Mouse (Mus musculus): ENCODE data around the gene Rfng. TPM values are rescaled to one million over a fixed set of nuclear protein-coding genes. Genes with fewer than 3 reads are reported as not detected.
"Not testable (repeated sequence)": the region's sequence is repeated elsewhere in the genome, so short reads cannot be mapped to it uniquely, and the experiment has no call there.

Gene Rfng
- 10 to 100 TPM; 63.7 to 65.9 TPM for total RNA-seq (2021)

DNA sequence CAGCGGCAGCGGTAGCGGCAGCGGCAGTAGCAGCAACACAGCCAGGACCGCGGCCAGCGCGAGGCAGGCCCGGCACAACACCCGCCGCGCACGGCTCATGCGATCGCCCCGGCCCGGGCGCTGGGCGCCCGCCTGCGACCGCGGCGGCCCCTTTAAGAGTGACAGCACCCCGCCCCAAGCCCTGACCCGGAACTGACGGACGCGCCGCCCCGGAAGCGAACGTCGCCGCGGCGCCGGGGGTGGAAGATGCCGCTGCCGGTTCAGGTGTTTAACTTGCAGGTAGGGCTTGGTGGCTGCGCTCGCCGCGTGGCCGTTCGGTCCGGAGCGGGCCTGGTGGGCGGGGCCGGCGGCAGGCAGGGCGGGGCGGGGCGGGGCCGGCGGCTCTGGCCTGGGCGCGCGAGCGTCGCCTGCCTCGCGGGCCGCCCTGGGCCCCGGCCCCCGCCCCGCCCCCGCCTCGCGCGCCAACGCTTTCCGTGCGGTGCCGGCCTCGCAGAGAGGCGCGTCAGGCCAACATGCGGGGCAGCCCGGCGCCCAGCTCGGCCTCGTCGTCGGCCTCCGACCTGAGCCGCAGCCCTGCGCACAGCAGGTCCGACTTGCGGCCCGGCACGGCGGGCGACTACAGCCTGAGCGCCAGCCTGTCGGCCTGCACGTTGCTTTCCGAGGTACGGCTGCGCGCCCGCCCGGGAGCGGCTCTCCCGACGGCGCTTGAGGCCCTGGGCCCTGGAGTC is at the start of gene Rfng, which contains the start of gene Gps1:
Gene Rfng (minus strand): TSS at position 144 of the 728 bp plus-strand sequence.
Gene Gps1 (plus strand): TSS at position 209 of the 728 bp plus-strand sequence.
- intact Hi-C loops (cut with DNase I), result loop anchor here (2.0 kb wide), 1 partner anchor 41 kb away; the partner anchor contains the start of gene Fasn
- peak; percentile 83 to 88 for DNase-seq (ENCODE audit: low spot score in 2 of 2)

DNA sequence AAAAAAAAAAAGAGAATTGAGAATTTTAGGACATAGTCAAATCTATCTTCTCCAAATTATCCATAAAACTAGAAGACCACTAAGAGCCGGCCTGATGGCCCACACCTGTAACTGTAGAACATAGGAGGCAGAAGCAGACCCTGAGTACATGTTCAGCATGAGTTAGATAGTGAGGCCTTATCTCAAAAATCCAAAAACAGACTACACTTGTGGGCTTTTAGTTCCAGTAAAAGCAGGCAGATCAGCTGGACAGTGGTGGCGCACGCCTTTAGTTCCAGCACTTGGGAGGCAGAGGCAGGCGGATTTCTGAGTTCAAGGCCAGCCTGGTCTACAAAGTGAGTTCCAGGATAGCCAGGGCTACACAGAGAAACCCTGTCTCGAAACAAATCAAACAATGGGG is 49.0 kb upstream of the Rfng start:
- intact Hi-C loops (cut with DNase I); DNase-seq (ENCODE audit: low spot score in 2 of 2): not testable (repeated sequence)

DNA sequence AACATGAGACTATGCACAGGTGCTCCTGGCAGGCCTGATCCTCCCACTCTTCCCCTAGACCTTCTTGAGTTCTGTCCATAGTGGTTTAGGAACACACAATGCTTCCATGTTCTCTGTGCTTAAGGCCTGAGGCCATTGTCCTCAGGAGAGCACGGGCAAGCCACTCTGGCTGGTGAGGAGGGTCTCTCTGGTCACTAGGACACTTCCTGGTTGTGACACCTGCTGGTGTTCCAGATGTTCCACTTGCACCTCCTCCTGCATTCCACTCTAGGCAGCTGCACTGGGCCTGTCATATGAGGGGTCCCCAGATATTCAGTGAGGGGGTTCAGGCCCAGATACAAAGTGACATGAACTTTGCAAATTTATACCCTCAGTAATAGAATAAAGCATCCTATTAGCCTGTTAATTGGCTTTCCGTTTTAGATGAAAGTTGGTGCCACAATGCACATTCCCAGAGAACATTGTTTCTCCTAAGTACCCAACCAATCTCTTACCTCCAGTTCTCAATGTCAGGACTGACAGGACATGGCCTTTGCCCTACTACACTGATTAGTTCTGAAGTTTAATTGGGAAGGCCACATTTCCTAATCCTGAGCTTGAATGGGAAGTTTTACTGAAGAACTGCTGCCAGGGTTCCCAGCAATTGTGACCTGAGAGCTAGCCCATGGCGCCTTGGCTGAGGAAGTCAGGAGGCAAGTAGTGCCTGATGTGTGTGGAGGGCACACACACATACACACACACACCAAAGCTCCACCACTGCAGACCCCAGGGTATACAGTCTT is 47.8 kb upstream of the Rfng start:
- DNase-seq (ENCODE audit: low spot score in 2 of 2), result no peak
- intact Hi-C loops (cut with DNase I), result no loop called here

DNA sequence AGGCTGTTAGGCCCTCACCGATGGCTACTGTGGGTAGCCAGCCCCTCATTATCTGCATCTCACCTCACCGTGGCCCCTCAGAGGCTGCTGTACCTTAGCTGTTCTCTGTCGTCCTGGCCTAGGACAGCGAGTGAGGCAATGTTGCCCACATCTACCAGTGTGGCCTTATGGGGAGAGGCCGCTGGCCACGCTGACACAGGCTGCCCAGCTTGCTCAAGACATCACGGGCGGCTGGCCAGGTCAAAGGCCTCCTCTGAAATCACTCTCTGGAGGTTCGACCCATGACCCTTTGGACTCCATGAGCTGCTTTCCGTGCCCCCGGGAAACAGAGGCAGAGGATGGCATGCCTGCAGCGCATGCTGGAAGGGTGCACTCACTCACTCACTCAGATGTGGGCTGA is 46.7 kb upstream of the Rfng start:
- DNase-seq (ENCODE audit: low spot score in 2 of 2), result no peak
- intact Hi-C loops (cut with DNase I), result no loop called here

DNA sequence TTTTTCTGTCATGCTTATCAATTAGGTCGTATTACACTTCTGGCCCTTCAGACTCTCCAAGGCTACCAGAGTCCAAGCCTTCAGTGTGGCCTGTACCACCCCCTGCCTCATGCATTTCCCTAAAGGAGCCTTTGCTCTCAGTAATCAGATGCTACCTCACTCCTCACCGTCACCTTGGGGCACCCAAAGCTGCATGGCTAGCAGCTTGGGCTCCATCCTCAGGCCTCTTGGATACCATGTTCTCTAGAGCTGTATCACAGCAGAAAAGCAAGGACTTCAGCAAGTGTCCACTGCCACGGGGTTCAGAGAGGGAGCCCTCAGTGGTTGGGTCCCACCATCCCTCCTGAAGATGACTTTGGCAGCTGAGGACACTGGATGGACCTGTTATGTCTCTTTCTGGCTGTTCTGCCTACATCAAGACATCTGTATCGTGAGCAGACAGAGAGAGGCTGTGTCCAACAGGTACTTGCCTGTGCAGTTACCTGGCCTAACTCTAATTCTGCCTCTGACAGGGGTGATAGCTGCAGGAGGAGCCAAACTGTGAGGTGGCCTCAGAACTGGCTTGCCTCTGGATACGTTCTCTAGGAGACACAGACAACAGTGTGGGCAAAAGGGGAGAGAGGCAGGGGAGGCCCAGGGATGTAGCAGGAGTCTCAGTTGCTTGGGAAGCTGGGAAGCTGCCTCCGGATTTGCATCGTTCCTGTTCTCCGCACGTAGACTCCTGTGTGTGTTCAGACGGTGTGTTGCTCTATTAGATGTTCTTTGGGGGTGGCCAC is 45.9 kb upstream of the Rfng start:
- no peak for DNase-seq (ENCODE audit: low spot score in 2 of 2)
- intact Hi-C loops (cut with DNase I), result no loop called here

DNA sequence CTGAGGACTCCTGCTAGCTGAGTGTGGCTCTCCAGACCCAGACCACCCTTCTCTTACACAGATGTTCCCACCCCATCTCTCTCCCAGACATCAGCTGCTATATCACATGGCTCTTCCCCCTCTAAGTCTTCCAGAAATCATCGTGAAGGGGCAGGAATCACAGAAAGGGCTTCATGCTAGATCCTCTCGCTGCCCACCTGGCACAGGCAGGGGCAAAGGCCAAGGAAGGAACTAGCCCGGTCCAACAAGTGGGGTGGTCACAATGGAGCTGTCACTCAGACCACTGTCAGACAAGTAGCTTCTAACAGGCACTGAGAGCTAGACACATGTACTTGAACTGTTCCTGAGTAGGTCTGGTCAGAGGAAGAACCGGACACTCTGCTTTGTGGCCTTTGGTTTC is 44.4 kb upstream of the Rfng start:
- DNase-seq (ENCODE audit: low spot score in 2 of 2), result no peak
- intact Hi-C loops (cut with DNase I), result no loop called here

DNA sequence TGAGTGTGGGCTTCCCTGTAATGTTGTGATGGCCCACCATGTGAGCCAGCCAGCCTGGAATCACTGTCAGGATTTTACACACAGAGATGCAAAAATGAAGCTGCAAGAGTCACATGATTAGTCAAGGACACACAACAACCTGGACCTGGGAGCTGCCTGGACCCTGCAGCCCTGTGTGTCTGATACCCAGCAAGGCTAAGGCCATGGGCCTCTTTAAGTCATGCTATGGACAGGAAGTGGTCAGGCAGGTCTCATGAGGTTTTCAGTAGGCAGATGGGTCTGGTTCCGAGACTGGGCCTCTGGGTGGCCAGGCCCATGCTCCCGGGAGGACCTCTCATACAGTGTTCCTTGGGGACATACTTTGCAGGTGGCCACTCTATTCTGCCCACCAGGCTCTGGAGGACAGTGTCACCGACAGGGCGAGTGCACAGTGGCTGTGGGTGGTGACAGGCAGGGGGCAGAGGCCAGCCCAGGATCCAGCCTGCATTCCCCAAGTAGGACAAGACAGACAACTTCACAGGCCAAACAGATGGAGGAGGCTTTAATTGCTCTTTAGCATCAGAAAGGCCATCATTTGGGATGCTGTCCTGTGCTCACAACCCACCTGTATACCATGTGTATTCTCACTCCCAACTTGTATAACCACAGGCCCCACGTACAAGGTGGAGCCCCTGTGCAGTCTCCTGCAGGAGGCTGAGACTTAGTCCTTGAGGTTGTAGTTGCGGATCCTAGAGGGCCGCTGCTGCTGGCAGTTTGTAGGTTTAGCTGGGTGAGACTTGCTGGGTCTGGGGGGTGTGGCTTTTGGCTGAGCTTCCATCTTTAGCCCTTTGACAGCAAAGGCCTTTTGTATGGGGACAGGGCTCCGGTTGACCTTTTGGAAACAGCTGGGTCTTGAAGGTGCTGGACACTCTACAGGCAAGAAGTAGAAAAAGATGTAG is 42.3 kb upstream of the Rfng start:
- DNase-seq (ENCODE audit: low spot score in 2 of 2), result no peak
- intact Hi-C loops (cut with DNase I), result no loop called here

DNA sequence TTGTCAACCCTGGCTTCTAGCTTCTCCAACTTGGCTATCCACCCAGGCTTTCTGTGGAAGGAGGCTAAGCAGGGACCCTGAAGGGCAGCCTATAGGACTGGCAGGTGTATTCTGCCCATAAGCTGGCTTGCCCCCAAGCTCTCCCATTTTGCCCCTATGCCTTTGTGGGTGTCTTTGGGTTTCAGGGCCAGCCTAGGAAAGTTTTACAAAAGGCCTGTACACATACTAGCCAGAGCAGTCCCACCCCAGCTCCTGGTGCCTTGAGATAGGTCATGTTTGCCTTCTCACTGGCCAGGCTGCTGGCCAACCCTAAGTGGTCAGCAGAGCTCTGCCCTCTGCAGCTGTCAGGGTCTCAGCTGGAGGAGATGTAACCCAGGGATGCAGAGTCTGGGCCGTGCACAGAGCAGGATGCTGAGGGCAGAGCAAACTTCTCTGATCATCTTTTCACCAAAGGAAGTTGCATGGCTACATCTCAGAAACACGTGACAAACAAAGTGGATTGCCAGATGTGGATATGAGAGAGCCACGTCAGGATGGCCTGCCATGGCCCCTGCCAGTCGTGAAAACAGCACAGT is 41.4 kb upstream of the Rfng start:
- no peak for DNase-seq (ENCODE audit: low spot score in 2 of 2)
- intact Hi-C loops (cut with DNase I), result loop anchor here (2.0 kb wide), 1 partner anchor 41 kb away; the partner anchor contains the start of genes Gps1 and Rfng

DNA sequence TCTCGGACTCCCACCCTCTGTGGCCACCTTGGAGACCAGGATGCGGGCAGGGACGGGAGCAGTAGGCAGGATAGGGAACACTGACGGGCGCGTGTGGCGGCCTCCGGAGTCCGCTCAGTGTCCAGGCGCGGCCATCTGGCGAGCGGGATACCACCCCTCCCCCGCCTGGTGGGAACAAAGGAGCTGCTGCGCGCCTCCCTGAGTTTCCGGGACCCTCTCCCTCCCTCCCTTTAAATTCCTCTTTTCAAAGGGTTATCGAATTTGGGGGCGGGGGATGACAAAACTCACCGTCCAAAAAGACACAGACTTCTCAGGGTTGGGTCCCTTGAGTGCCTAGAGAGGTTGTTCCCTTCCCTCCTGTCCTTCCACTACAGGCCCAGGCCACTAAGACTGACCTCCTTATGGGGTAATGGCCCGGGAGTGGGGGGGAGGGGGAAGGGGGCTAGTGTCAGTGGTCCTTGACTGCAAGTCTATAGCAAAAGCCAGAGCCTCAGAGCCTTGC is 40.8 kb upstream of the Rfng start:
- intact Hi-C loops (cut with DNase I), result loop anchor here (2.0 kb wide), 1 partner anchor 40 kb away; the partner anchor contains the start of genes Gps1 and Rfng
- no peak for DNase-seq (ENCODE audit: low spot score in 2 of 2)

DNA sequence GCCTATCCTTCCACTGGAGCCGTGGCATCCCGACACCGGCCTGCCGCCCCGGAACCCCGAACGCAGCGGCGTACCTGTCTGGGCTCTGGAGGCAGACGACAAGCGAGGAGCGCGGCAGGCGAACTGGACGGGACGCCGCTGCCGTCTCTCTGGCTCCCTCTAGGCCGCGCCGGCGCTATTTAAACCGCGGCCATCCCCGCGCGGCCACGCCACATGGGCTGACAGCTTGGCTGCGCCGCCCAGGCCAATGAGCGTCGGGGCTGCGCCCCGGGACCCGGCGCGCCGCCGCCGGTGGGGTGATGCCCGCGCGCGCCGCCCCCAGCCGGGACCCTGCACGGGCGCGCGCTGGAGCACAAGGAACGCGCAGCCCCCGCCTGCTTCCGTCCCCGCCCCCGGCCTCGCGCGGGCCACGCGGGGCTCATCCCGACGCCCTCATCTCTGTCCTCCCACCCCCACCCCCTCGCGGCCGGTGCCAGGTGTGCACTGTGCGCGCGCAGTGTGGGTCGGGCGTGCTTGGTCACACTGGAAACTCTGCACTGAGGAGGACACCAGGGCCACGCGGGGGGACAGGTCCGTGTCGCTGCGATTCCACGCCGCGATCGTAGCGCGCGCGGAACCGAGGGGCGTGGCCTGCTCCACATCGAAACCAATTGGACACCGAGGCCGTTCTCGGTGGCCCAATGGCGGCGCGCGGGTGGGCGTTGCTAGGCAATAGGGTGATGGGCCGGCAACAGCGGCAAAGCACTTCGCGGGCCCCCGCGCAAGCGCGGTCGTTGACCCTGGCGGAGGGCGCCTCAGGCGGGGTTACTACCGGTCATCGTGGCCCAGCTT is 40.2 kb upstream of the Rfng start, which contains the start of gene Fasn:
Gene Fasn (minus strand): TSS at position 592 of the 831 bp plus-strand sequence.
- peak; percentile 98 to 99 for DNase-seq (ENCODE audit: low spot score in 2 of 2)
- intact Hi-C loops (cut with DNase I), result loop anchor here (2.0 kb wide), 1 partner anchor 39 kb away; the partner anchor contains the start of genes Gps1 and Rfng

DNA sequence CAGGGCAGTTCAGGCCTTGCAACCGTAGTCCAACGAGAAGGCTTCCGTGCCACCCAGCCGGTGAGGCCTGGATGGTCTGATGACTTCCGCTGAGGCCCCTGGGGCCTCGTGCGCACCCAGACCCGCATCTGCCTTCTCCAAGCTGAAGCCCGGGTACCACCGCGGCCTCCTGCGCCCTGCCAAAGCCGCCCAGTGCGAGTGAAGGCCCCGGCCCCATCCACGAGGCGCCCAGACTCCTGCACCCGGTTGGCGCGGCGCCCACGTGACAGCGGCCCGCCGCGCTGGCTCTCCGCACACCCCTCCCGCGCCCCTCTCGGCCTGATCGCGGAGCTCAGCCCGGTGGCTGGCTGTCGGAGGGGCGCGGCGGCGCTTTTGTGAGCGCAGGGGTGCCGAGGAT is 39.5 kb upstream of the Rfng start:
- intact Hi-C loops (cut with DNase I), result no loop called here
- no peak for DNase-seq (ENCODE audit: low spot score in 2 of 2)

DNA sequence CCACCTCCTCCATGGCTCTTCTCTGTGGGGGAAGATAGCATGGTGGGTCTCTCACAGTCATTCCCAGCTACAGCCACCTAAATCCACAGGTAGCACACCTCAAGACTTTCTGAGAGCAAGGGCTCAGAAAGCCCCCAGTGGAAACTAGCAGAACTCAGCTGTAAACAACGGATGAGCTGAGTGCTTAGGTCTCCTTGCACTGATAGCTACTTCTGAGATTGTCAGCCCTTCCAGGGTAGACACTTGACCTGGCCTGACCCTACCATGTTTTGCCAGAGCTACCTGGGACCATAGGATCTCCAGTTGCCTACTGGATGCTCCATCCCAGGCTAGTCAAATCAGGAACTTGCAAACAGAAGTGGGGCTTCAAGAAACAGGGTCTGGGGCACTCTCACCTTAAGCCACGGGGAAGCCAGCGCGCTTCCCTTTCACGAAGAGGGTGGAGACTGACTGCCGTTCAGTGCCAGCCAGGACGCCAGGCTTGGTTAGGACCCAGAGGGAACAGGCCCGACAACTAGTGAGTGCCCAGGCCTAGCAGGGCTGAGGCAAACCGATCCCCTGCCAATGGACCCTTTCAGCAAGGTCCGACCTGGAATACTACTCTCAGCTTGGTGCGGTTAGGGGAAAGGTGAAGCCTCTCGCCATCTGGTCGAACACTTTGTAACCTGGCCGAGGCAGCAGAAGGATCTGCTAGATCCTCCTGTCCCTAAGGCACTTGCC is 39.0 kb upstream of the Rfng start:
- intact Hi-C loops (cut with DNase I), result no loop called here

DNA sequence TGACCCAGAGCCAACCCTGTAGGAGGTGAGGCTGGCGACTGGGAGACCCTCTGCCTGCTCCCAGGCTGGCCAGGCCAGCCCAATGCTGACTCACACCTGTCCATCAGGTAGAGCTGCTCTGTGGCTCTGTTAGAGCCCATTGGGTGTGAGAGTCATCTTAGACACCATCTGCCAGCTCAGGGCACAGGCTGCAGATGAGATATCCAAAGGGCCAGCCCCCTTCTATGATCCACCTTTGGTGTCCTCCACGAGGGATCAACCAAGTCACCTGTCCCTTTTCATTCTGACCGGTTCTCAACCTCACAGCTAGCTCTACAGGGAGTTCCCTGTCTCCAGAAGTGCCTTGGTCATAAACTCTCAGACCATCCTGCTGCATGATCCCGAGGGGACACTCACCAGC is 38.3 kb upstream of the Rfng start:
- intact Hi-C loops (cut with DNase I), result no loop called here
- no peak for DNase-seq (ENCODE audit: low spot score in 2 of 2)

More for the DNA sequence above, 39.0 kb upstream of the Rfng start:
- DNase-seq (ENCODE audit: low spot score in 2 of 2), result no peak

DNA sequence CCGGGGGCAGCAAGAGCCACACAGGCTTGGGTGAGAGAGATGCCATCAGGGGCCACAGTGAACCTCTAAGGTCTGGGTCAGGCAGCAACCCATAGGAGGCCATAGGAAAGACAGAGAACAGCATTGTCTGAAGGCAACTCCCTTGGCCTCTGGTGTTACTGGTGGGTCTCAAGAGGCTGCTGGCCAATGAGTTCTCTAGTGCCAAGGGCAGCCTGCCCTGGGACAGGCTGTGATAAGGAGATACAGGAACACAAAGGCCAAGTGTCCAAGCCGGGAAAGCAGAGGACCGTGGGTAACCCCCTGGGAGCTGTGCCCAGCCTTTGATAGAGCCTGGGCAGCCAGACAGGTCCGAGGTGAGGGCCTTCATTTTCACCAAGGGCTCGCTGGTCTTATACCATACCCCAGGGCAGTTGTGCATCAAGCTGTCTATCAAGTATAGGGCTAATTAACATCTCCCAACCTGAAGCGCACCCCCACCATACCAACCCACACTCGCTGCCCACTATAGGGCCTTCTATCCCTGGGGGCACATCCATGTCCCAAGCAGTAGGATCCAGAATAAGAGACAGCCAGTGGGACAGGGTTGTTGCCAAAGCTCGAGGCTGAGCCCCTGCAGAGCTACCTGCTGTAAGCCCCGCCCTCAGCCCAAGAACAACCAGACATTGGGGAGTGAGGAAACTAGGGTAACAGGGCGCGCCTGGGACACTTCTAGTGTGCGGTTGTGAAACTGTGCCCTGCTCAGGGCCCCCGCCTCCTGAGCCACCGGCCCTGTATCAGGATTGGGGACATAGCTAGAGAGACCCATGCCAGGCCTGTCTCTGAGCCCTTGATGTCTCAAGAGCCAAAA is 37.3 kb upstream of the Rfng start:
- intact Hi-C loops (cut with DNase I), result no loop called here
- DNase-seq (ENCODE audit: low spot score in 2 of 2), result no peak

DNA sequence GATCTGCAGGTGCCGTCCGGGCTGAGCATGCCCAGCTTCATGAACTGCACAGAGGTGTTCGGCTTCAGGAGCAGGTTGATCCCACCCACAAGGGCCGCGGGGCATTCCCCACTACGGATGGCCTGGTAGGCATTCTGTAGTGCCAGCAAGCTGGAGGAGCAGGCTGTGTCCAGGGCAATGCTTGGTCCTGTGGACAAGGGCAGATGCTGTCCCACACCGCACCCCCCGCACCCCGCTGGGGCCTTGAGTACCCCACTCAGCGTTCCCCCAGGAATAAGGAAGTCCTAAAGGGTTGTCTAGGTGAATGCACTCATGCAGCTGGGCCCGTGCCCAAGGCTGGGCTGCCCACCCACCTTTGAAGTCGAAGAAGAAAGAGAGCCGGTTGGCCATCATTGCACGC is 36.5 kb upstream of the Rfng start:
- intact Hi-C loops (cut with DNase I), result no loop called here
- DNase-seq (ENCODE audit: low spot score in 2 of 2), result no peak

DNA sequence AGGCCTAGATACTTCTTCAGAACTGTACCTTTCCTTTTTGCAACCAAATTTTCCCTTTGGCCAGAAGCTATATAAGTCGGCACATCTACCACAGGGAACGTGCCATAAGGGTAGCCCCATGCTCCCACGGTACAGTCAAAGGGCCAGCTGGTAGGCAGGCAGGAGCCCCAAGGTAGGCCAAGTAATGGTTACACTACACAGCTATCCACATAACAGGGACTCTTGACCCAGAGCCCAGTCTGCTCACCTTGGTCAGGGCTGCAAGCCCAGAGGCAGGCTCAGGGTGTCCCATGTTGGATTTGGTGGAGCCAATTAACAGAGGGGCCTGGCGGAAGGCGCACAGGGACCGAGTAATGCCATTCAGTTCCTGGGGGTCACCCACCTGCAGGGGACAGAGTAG is 35.5 kb upstream of the Rfng start:
- intact Hi-C loops (cut with DNase I), result no loop called here
- DNase-seq (ENCODE audit: low spot score in 2 of 2), result no peak

Data from left cerebral cortex, postnatal 36 days (tissue).